Mouse (Mus musculus): ENCODE measurements at regions not wholly inside any gene's neighbourhood (a gene's known extent, or its start where the extent isn't known, plus 50 kb on each side); places are given as distances from the start of the nearest gene placed in this dataset.

DNA sequence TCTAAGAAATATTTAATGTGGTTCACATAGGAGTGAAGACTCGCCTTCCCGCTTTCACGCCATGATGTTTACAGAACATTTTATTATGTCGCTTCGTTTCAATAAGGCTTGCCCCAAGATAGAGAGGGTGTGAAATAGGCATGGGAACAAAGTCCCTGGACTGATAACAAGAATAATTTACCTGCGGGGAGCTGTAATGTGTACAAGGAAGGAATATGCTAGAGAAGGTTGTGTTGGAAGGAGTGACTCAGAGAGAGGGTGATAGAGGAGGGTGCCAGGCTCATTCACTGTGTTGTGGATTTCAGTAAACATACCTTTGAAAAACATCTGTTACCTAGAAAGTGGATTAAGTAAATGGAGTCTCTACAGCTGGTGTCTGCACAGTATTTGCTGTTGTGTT is 490.2 kb downstream of the Bnc2 start:
- TF ChIP-seq CTCF (IDR thresholded peaks at IDR 0.05) (no peak), EP300 (IDR thresholded peaks at IDR 0.05) (no peak)

All from lung, postnatal 0 days (tissue).